Mouse (Mus musculus): ENCODE measurements at regions not wholly inside any gene's neighbourhood (a gene's known extent, or its start where the extent isn't known, plus 50 kb on each side); places are given as distances from the start of the nearest gene placed in this dataset.

- TF ChIP-seq CTCF (IDR thresholded peaks at IDR 0.05; ENCODE audit: borderline replicate concordance, extremely low read depth, insufficient read depth, insufficient read length) (no peak), POLR2A (IDR thresholded peaks at IDR 0.05; ENCODE audit: borderline replicate concordance, extremely low read depth, insufficient read depth, insufficient read length, poor library complexity, severe bottlenecking) (no peak)
Measured at GRCm38 (mm10) chr17:10031033-10031432, 288.6 kb downstream of the Qk start.
